Mouse (Mus musculus): ENCODE data around the gene Rsu1.

The Rsu1 gene

GRCm38 (mm10) chr2:13271165-13271957, at the start of gene Rsu1:
TSS of gene Rsu1 (minus strand) at chr2:13271415.
- peak; percentile 92 for DNase-seq

GRCm38 (mm10) chr2:13303376-13303775, 32.2 kb upstream of the Rsu1 start:
- no peak for DNase-seq

DNA sequence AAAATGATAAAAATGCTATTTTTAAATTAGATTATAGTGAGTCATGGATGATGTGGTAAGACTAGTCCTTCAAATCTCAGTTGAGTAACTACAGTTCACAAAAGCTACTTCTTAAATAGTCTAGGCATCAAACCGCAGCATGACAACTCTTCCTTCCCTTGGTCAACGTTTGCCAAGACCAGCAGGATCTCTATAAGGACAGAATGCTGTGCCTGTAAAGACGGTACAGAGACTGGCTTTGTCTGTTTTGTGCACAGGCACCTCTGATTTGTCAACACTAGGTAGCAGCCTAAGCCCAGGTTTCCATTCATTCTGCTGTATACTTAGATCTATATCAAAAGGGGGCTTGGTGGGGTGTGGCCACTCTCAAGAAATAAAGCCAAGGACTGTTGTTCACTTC, 27.8 kb upstream of the Rsu1 start:
- DNase-seq, result peak; percentile 33

DNA sequence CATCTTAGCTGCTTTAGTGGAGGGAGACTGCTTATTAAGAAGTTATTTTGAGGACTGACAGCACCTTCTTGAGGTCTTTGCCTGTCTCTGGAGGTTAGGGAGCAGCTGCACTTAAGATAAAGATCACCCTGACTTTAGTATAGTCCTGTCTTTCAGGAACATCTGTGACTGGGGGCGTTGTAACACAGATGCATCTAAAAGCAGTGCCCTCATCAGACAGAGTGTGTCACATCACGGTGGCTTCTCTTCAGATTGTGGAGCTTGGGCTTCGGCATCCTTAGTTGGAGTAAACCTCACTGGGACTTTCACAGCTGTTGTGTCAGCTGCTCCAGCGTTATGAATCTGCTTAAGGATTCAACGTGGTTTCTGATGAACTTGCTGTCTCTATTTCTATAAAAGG, 26.5 kb upstream of the Rsu1 start:
- DNase-seq, result peak; percentile 22

DNA sequence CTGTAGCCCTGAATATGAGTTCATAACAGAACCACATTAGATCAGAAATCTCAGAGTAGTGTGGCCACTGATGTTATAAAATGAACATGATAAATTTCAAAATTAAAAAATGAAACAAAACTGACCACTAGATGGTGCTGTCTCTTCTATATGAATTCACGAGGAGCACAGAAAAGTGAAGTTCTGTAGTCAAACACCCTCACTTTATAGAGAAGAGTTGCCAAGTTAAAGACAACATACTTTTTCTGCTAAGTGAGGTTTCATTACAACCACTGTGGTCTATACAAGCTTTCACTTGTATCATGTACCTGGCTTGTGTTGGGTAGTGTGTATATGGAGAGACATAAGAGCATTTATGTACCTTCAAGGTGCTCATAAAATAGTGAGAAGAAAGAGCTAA, 19.4 kb upstream of the Rsu1 start:
- no peak for DNase-seq

- DNase-seq, result no peak
These were observed 18.9 kb upstream of the Rsu1 start for GRCm38 (mm10) chr2:13290070-13290469.

DNA sequence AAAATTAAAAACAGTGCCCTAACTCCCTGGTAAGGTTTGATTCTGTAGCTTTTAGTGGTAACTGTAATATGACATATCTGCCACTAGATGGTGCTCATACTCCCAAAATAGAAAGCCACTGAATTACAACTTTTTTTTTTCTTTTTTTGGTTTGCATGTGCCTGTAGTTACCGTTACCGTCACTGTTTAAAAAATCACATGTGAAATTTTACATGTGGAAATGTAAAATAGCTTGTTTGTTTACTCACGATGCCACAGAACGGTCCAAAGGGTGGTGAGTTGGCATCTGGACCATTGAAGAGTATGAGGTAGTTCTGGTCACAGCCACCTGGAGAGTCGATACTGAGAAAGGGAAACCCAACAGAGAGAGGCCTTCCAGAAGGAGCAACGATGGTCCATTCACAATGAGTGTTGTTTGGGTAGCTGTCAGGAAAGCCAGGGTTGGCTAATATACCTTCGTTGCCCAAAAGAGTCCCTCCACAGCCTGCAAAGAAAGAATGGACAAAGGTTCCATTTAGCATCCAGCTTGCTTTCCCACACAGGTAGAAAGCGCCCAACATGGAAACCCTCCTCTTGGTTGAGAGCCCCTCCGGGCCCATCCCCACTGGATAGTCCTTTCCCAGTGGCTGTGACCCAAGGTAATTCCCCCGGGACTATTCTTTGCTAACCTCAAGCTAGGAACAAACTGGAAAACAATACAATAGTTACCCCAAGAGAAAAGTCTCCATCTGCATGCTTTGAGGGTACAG, 7.1 kb upstream of the Rsu1 start:
- DNase-seq, result no peak

DNA sequence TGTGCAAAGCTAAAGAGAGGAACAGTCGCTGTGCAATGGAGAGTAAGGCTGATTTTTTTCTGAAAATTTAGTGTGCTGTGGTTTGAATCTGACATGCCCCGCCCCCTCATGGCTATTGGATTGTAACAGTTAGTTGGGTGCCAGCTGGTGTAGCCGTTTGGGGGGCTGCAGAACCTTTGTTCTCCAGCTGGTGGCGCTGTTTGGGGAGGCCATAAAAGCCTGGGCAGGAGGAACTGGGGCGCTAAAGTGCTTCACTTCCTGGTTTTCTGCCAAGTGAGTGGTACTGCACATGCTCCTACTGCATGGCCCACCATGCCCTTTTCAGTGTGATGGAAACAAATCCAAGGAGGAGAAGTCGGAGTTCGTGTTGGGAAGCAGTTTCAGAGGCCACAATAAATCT, 4.7 kb upstream of the Rsu1 start:
- DNase-seq, result no peak

DNA sequence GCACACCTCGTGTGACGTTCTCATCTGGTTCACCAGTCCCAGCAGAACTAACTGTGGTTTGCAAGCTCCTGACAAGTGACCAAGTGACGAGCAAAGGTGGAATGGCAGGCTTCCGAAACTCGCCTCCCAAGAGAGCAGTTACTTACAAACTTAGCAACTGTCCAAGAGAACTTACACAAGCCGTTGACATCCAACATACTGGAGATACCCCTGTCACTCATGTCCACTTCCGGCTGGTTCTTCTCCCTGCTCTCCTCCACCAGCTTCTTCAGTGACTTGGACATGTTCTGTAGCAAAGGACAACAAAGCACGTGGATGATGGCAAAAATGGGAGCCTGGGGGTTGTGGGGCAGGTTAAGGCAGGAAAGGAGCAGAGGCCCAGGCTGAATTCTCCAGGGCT, 479 bp downstream of the Rsu1 start:
- no peak for DNase-seq

- DNase-seq, result no peak
These were observed 2.4 kb downstream of the Rsu1 start for GRCm38 (mm10) chr2:13268681-13269293.

GRCm38 (mm10) chr2:13264875-13265274, 6.3 kb downstream of the Rsu1 start:
- peak; percentile 14 for DNase-seq

- DNase-seq, result no peak
These were observed 8.1 kb downstream of the Rsu1 start for GRCm38 (mm10) chr2:13263150-13263549.

DNA sequence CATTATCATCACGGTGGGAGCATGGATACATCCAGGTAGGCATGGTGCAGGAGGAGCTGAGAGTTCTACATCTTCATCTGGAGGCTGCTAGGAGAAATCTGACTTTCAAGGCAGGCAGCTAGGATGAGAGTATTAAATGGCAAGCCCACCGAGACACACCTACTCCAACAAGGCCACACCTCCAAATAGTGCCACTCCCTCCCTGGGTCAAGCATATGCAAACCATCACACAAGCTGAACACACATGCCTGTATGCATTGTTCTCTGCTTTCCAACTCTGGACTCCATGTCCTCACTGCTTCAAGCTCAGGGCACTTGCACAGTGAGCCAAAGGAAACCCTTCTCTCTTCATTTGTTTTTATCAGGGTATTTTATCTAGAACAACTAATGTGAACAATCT, 12.6 kb downstream of the Rsu1 start:
- no peak for DNase-seq

- DNase-seq, result no peak
These were observed 30.5 kb downstream of the Rsu1 start for GRCm38 (mm10) chr2:13240711-13241110.

DNA sequence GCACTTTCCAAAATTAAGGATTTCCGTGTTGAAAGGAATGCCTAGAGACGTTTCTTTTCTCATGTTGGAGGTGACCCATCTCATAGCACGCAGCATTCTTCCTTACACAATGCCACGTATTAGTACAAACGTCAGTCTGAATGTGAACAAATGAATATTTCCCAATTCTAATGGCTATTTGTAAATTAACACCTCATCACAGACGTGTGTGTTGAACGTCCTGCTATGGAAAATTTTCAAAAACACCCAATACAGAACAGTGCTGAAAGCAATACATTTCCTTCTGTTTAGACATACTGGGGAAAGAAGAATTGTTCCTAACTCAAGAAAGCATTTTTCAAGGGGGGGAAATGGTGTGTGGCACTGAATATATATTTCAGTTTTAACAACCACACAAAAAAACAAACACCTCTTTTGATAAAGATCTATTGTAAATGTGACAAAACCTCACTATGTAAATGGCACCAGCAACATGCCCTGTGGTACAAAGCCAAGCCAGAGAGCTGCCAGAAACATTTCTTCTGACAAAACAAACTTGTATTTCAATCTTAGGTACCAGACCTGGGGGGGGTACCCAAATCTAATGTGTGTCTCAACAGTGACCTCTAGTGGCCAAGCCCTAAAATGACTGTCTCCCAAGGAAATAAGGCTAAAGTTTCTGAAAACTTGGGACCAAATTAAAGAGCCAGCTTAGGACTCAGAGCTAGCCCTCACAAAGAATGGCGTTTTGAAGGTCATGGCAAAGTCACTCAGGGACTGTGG, 33.9 kb downstream of the Rsu1 start:
- peak; percentile 51 for DNase-seq

- no peak for DNase-seq
These were observed 35.5 kb downstream of the Rsu1 start for GRCm38 (mm10) chr2:13235696-13236095.

DNA sequence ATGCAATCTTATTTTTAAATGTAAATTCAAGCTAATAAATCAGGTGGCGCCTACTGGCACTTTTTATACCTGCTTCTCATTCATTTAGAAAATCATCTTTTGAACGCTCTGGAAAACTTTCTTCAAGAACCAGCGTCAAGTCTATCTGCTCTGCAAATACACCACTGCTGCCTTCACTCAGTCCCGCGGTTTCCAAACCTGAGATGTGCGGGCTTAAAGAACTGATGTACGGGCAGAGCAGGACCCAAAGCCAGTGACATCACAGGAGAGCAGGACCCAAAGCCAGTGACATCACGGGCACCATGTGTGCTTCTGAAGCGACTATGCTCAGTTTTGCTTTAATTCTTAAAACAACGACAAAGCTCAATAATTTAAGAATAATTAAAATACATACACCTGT, 36.4 kb downstream of the Rsu1 start:
- no peak for DNase-seq

- no peak for DNase-seq
These were observed 37.3 kb downstream of the Rsu1 start for GRCm38 (mm10) chr2:13233902-13234301.

- DNase-seq, result no peak
These were observed 37.9 kb downstream of the Rsu1 start for GRCm38 (mm10) chr2:13233254-13233835.

GRCm38 (mm10) chr2:13232305-13232704, 38.9 kb downstream of the Rsu1 start:
- no peak for DNase-seq

DNA sequence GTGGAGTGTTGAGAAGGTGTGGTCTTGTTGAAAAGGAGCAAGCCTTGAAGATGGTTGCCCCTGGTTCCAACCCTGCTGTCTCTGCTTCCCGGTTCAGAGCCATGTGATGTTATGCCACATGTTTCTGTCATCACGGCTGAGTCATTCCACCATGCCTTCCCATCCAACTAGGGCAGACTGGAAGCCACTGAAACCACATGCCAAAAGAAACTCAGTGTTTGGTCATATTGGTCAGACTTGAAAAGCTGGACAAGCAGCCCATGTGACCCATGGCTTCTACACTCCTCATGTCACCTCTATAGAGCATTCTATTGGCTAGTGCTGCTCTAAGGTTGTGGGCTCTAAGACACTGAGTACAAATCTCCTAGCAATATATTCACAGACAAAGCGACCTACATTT, 41.5 kb downstream of the Rsu1 start:
- DNase-seq, result no peak

DNA sequence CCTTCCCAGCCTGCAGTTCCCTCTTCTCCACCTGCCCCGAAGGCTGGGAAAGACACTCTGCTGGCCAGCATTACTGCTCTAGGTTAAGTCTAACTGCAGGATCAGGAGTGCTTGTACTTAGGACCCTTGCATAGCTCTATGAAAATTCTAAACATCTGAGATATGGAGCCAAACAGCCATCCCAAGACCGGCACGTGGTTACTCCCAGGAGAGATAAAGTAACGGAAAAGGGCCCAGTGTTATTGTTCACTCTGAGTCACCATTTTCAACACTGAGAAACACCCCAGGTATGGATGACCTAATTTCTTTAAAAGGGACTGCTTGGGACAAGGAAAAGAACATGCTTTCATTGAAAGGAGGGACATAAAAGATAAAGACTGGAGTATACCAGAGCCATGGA, 45.2 kb downstream of the Rsu1 start:
- DNase-seq, result no peak

DNA sequence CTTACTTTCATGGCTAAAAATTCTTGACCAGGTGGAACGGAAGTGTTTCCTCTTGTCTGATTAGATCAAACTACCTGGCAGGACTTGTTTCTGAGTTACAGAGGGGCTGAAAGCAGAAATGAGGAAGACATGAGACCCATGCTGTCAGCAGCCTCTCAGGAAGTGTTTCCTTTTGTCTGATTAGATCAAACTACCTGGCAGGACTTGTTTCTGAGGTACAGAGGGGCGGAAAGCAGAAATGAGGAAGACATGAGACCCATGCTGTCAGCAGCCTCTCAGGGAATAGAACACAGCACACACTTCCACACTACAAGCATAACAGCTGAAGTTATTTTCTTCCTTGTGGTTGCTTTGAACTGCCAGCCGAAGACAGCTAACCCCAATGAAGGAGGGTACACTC, 46.7 kb downstream of the Rsu1 start:
- peak; percentile 38 for DNase-seq
